Mouse (Mus musculus) brain, embryonic 14.5 days (tissue): ENCODE results near the gene Krtcap2.

Experiments used
- CTCF ChIP-seq: fragments of 200-500 bp; IDR thresholded peaks from 2 replicates; pipeline ENCODE4 v1.5.1; 2012; ENCODE audit warnings: inconsistent platforms, mild to moderate bottlenecking, moderate library complexity, borderline replicate concordance; ENCODE audit not compliant: insufficient read depth, insufficient read length; ENCODE audit errors: extremely low read depth
- POLR2A ChIP-seq: fragments of 200-500 bp; IDR thresholded peaks from 2 replicates; pipeline ENCODE4 v1.6.1; 2012; ENCODE audit warnings: mild to moderate bottlenecking, inconsistent platforms, borderline replicate concordance; ENCODE audit not compliant: poor library complexity, insufficient read depth, insufficient read length, severe bottlenecking; ENCODE audit errors: extremely low read depth

GRCm38 (mm10) chr3:89285526-89285925 is 39.8 kb downstream of the Krtcap2 start:
- TF ChIP-seq CTCF (no peak), POLR2A (no peak)
